Mouse (Mus musculus) C2C12 (cell line): ENCODE data around the gene Pxmp4. TPM values are rescaled to one million over a fixed set of nuclear protein-coding genes. Genes with fewer than 3 reads are reported as not detected.

ENCODE experiments used
- H3K27me3 ChIP-seq: one replicate; pipeline ENCODE4 v1.6.1; 2011; ENCODE audit not compliant: control insufficient read depth, insufficient read depth, insufficient read length
- H3K36me3 ChIP-seq: one replicate; pipeline ENCODE4 v1.6.1; 2011; ENCODE audit not compliant: control insufficient read depth, insufficient read depth
- H3K4me3 ChIP-seq: one replicate; pipeline ENCODE4 v1.5.1; 2011; ENCODE audit warnings: mild to moderate bottlenecking, control low read depth; ENCODE audit not compliant: poor library complexity, insufficient read depth, severe bottlenecking
- H3K79me2 ChIP-seq: one replicate; pipeline ENCODE4 v1.6.1; 2011; ENCODE audit not compliant: control insufficient read depth, insufficient read depth
- H3K79me3 ChIP-seq: one replicate; pipeline ENCODE4 v1.6.1; 2011; ENCODE audit warnings: low read depth, control low read depth
- H3ac ChIP-seq: one replicate; pipeline ENCODE3; 2011; ENCODE audit warnings: low read depth; ENCODE audit not compliant: control insufficient read depth, insufficient read length
- CEBPB ChIP-seq: IDR thresholded peaks from one replicate; pipeline ENCODE4 v1.6.1; 2011; ENCODE audit warnings: low read depth, mild to moderate bottlenecking, control low read depth, moderate library complexity
- CTCF ChIP-seq: IDR thresholded peaks from one replicate; pipeline ENCODE4 v1.5.1; 2011; ENCODE audit not compliant: control insufficient read depth, insufficient read depth, insufficient read length
- FOSL1 ChIP-seq: IDR thresholded peaks from one replicate; pipeline ENCODE4 v1.8.0; 2011; ENCODE audit warnings: mild to moderate bottlenecking, low read length; ENCODE audit not compliant: poor library complexity, insufficient read depth, severe bottlenecking
- MAX ChIP-seq: IDR thresholded peaks from one replicate; pipeline ENCODE4 v1.6.1; 2011; ENCODE audit warnings: mild to moderate bottlenecking, control low read depth
- MYOD1 ChIP-seq: IDR thresholded peaks from one replicate; pipeline ENCODE4 v1.6.1; 2011; ENCODE audit warnings: low read depth; ENCODE audit not compliant: control insufficient read depth, insufficient read length
- MYOG ChIP-seq: IDR thresholded peaks from one replicate; pipeline ENCODE4 v1.6.1; 2011; ENCODE audit not compliant: control insufficient read depth, insufficient read length; ENCODE audit errors: extremely low read depth
- USF1 ChIP-seq: IDR thresholded peaks from one replicate; pipeline ENCODE4 v1.6.1; 2011; ENCODE audit warnings: low read depth, mild to moderate bottlenecking, control low read depth, moderate library complexity
- polyA plus RNA-seq: library from polyadenylated mRNA; unstranded; fragments of >200 nt; fragmentation: generic; extraction: Trizol; gene quantifications from one replicate; pipeline ENCODE4 v1.2.1, GENCODE M21; 2012; ENCODE audit warnings: missing spikeins

The Pxmp4 gene
- polyA plus RNA-seq, 1 experiment = 6.4 TPM

DNA sequence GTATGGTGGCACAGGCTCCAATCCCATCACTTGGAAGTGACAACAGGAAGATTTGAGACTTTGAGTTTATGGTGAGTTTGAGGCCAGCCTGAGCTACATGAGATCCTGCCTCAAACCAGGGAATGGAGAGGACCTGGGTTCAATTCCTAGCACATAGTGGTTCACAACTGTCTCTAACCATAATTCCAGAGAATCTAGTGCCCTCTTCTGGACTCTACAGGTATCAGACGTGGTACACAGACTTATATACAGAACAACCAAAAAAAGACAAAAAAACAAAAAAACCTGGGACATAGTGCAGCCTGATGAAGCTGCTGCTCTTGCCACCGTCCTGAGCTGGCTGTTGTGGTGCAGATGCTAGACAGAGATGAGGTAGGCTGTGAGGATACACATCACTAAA is 61.9 kb downstream of the Pxmp4 start:
- Histone ChIP-seq H3K79me2 (no peaks in the 10 kb centered on the region), H3K36me3 (peaks cover 9% of the 10 kb centered on the region), H3K27me3 (no peaks in the 10 kb centered on the region), H3ac (no peak overlapping the region), H3K4me3 (no peak overlapping the region), H3K79me3 (no peaks in the 10 kb centered on the region)
- TF ChIP-seq FOSL1 (no peak), USF1 (no peak), MYOG (no peak), MYOD1 (no peak), CTCF (no peak), MAX (no peak), CEBPB (no peak)

DNA sequence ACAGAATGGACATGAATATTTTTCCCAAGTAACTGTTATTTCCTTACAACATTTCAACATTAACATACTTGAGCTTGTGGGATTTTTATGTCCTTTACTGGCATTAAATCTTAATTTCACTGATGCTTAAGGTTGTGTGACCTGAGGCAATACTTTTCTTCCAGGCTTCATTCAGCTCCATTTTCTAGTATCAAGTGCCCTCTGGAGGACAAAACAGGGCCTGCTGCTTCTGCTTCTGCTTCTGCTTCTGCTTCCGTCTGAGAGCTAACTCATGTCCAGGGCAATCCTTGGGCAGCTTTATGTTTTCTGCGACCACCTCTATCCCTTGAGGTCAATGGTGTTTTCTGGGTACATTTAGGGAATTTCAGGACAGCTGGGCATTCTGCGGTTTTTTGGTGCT is 63.8 kb downstream of the Pxmp4 start:
- Histone ChIP-seq H3ac (no peak overlapping the region), H3K4me3 (no peak overlapping the region), H3K79me2 (no peaks in the 10 kb centered on the region), H3K36me3 (peaks cover 17% of the 10 kb centered on the region), H3K27me3 (no peaks in the 10 kb centered on the region), H3K79me3 (no peaks in the 10 kb centered on the region)
- no peak for TF ChIP-seq FOSL1
- no peak for TF ChIP-seq CEBPB
- no peak for TF ChIP-seq CTCF
- TF ChIP-seq USF1 = no peak
- no peak for TF ChIP-seq MAX
- TF ChIP-seq MYOD1 = no peak
- no peak for TF ChIP-seq MYOG

DNA sequence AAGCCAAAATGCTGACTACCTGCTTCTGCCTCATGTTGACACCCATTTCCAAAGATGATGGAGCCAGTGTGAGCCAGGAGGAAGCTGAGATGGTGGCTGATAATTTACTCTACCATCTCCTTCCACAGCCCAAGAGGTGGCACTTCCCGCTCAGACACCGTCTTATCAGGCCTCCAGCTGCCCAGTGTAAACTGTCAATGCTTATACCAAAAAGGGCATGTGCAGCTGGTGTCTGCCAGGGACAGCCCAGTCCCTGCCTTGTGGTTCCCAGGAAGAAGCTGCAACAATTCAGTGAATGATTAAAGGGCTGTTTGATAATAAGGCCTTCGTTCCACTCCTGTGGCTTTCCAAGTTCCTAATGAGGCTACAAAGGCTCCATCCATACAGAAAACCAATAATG is 64.8 kb downstream of the Pxmp4 start:
- Histone ChIP-seq H3K4me3 (no peak overlapping the region), H3K79me2 (no peaks in the 10 kb centered on the region), H3K79me3 (no peaks in the 10 kb centered on the region), H3ac (no peak overlapping the region), H3K27me3 (no peaks in the 10 kb centered on the region), H3K36me3 (peaks cover 20% of the 10 kb centered on the region)
- no peak for TF ChIP-seq MYOD1
- no peak for TF ChIP-seq CEBPB
- no peak for TF ChIP-seq MAX
- no peak for TF ChIP-seq CTCF
- TF ChIP-seq USF1 = no peak
- no peak for TF ChIP-seq FOSL1

DNA sequence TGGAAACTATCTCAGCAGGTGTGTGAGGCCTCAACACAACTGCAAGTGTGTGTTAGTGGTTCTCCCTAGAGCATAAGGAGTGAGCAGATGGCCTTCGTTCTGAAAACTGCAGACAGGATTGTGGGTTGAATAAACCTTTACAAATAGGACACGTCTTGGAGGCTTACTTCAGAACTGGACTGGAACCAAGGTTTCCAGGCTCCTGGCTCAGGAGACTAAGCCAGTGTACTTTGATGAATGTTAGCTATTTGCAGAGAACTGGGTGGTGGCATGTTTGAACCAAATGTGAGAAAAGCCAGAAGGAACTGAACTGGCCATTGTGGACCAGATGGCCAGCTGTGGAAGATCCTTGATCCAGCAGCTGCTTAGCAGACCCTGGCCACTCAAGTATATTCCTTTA is 65.2 kb downstream of the Pxmp4 start:
- H3K27me3 ChIP-seq = no peaks in the 10 kb centered on the region
- TF ChIP-seq CEBPB (no peak), USF1 (no peak)
- H3K79me2 ChIP-seq = no peaks in the 10 kb centered on the region
- no peak overlapping the region for H3K4me3 ChIP-seq
- no peak overlapping the region for H3ac ChIP-seq
- peaks cover 21% of the 10 kb centered on the region for H3K36me3 ChIP-seq
- no peaks in the 10 kb centered on the region for H3K79me3 ChIP-seq

Other genes with a start within 250 kb of the Pxmp4 start
- gene Cdk5rap1, start 230.7 kb downstream of the Pxmp4 start, polyA plus RNA-seq = 9.8 TPM
- gene Snta1, start 195.6 kb downstream of the Pxmp4 start, polyA plus RNA-seq = 28.5 TPM
- gene Cbfa2t2, start 167.2 kb downstream of the Pxmp4 start, polyA plus RNA-seq = 8.5 TPM
- gene 1700003F12Rik, start 56.6 kb downstream of the Pxmp4 start, polyA plus RNA-seq = 6.8 TPM
- gene Actl10, start 51.9 kb downstream of the Pxmp4 start, polyA plus RNA-seq = 0.33 TPM
- gene Necab3, start 44.8 kb downstream of the Pxmp4 start, polyA plus RNA-seq = 0.46 TPM
- gene E2f1, start 33.8 kb downstream of the Pxmp4 start, polyA plus RNA-seq = 33.3 TPM
- gene Zfp341, start 9.6 kb upstream of the Pxmp4 start, polyA plus RNA-seq = 2.6 TPM
- gene 4930519P11Rik, start 9.7 kb upstream of the Pxmp4 start, polyA plus RNA-seq = 0.08 TPM
- gene Chmp4b, start 48.0 kb upstream of the Pxmp4 start, polyA plus RNA-seq = 123 TPM
- not detected for gene Gm14214, start 166.3 kb upstream of the Pxmp4 start, polyA plus RNA-seq
- 358 TPM for gene Raly, start 187.4 kb upstream of the Pxmp4 start, polyA plus RNA-seq
- gene a, start 187.7 kb upstream of the Pxmp4 start, polyA plus RNA-seq = not detected